Mouse (Mus musculus) lung, embryonic 14.5 days (tissue): ENCODE results near the gene Pgk2. TPM values are rescaled to one million over a fixed set of nuclear protein-coding genes. Genes with fewer than 3 reads are reported as not detected.
"Not testable (repeated sequence)": the region's sequence is repeated elsewhere in the genome, so short reads cannot be mapped to it uniquely, and the experiment has no call there.

Experiments
- ATAC-seq: fragments of 200-750 bp; cut with Nextera tagmentation; 2 replicates; pipeline ENCODE4 v1.8.0; 2017; ENCODE audit warnings: mild to moderate bottlenecking, moderate TSS enrichment, moderate library complexity; ENCODE audit not compliant: insufficient read depth
- DNase-seq: peaks from one replicate; pipeline ENCODE4 v3.0.0-alpha.2; 2015
- H3K27ac ChIP-seq: fragments of 300-500 bp; sonication (generic); 2 replicates; pipeline ENCODE4 v1.5.1; 2014; ENCODE audit warnings: low read depth, mild to moderate bottlenecking, moderate library complexity
- H3K27me3 ChIP-seq: fragments of 300-500 bp; sonication (generic); 2 replicates; pipeline ENCODE4 v1.6.1; 2014; ENCODE audit warnings: low read length, control low read depth; ENCODE audit not compliant: insufficient read depth
- H3K36me3 ChIP-seq: fragments of 300-500 bp; sonication (generic); 2 replicates; pipeline ENCODE4 v1.6.1; 2014; ENCODE audit warnings: control low read depth; ENCODE audit not compliant: insufficient read depth
- H3K4me1 ChIP-seq: fragments of 300-500 bp; sonication (generic); 2 replicates; pipeline ENCODE4 v1.6.1; 2014; ENCODE audit warnings: antibody characterized with exemption, control low read depth; ENCODE audit not compliant: insufficient read depth
- H3K4me2 ChIP-seq: fragments of 300-500 bp; sonication (generic); 2 replicates; pipeline ENCODE4 v1.6.1; 2014; ENCODE audit warnings: mild to moderate bottlenecking
- H3K4me3 ChIP-seq: fragments of 300-500 bp; sonication (generic); 2 replicates; pipeline ENCODE4 v1.5.1; 2014; ENCODE audit warnings: low read depth, low read length
- H3K9ac ChIP-seq: fragments of 300-500 bp; sonication (generic); 2 replicates; pipeline ENCODE4 v1.6.1; 2014
- H3K9me3 ChIP-seq: fragments of 300-500 bp; sonication (generic); 2 replicates; pipeline ENCODE4 v1.6.1; 2016; ENCODE audit warnings: low read depth, low read length, control low read depth
- CTCF ChIP-seq: IDR thresholded peaks from 2 replicates; pipeline ENCODE4 v1.5.1; 2016; ENCODE audit warnings: antibody characterized with exemption, low read depth
- WGBS: fragments of 180-500 bp; shearing (Covaris S2); extraction: QIAGEN DNeasy Blood & Tissue Kit; methylation state at CpG from one replicate; pipeline ENCODE4 v1.1.7; 2014; 5-methylcytosine and 5-hydroxymethylcytosine counted together
- polyA plus RNA-seq: library from polyadenylated mRNA; unstranded; fragments of >200 nt; fragmentation: Nextera tagmentation; extraction: Ambion mirVana; gene quantifications from 2 replicates; pipeline ENCODE4 v1.2.1, GENCODE M21; 2014

The Pgk2 gene
- polyA plus RNA-seq = not detected in 2 replicates

DNA sequence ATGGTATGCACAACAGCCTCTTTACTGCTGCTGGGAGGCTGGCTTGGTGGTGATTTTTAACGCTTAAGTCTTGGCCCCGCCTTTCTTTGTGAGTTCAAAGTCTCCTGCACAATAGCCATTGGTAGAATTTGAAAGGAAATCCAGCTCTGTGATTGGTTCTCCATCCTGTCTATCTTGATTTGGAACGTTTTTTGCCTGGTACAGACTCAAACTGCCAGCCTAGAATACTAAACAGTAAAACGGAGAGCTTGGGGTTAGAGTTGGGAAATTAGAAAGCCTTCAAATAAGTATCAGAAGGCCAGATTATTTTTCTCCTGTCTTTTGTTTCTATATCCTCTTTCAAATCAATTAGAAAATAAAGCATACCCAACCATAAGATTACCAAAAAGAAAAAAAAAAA, at the start of gene Pgk2:
Gene Pgk2, minus strand, starts transcription at position 101 of the 400 bp plus-strand sequence.
- WGBS = 60% methylated on average over 4 of the region's 4 CpGs
- H3K9ac ChIP-seq = no peak within 1 kb of the TSS
- H3K4me1 ChIP-seq = no peaks in the 10 kb centered on the region
- no peaks in the 10 kb centered on the region for H3K36me3 ChIP-seq
- no peak within 1 kb of the TSS for H3K4me2 ChIP-seq
- no peak within 1 kb of the TSS for H3K27ac ChIP-seq
- H3K27me3 ChIP-seq = no peaks in the 10 kb centered on the region
- no peaks in the 10 kb centered on the region for H3K9me3 ChIP-seq
- no peak for ATAC-seq
- TF ChIP-seq CTCF = no peak
- H3K4me3 ChIP-seq = no peak within 1 kb of the TSS
- DNase-seq = no peak

DNA sequence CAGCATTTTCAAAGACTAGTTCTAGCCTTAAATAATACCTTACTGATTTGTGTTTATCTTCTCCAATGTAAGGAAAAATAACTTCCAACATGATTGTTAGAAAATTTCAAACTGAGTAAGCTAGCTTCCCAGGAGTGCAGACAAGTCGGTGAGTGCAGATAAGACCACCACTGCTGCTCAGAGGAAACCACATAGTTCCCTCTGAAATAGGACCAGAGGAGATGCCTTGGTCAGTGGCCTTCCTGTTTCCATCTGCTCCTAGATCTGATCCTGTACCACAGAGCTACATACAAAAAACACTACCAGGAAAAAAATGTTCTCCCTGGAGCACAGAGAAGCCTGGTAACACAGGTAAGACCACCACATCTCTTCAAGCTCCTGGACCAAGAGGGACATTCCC, 44.0 kb upstream of the Pgk2 start:
- no peak for TF ChIP-seq CTCF
- Histone ChIP-seq H3K27me3 (no peaks in the 10 kb centered on the region), H3K36me3 (no peaks in the 10 kb centered on the region), H3K27ac (no peak overlapping the region), H3K4me3 (no peak overlapping the region), H3K4me2 (no peak overlapping the region), H3K9me3 (no peaks in the 10 kb centered on the region), H3K4me1 (no peaks in the 10 kb centered on the region), H3K9ac (no peak overlapping the region)
- WGBS = 75% methylated on average over 1 of the region's 1 CpGs
- DNase-seq (no peak), ATAC-seq (no peak)

DNA sequence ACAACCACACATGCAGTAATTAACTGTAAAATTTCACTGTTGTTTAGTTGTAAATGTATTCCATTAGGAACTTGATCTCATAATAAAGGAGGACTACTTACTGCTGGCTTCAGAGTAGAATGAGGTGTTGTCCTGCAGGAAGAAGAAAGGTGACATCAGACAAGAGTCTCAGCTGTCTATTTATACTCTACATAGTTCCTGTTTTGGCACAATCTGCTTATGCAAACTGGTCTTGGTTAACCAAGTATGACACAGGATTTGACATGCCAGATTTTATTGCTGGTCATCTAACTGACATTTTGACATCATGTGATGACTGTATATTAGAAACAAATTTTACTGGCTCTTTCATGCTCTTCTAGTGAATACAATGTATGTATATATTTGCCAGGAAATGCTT, 33.7 kb upstream of the Pgk2 start, which contains the start of gene Crisp3:
Gene Crisp3, minus strand, starts transcription at position 154 of the 400 bp plus-strand sequence.
- H3K27me3 ChIP-seq = no peaks in the 10 kb centered on the region
- DNase-seq (no peak), ATAC-seq (no peak)
- H3K4me3 ChIP-seq = no peak within 1 kb of the TSS
- H3K4me2 ChIP-seq = no peak within 1 kb of the TSS
- H3K27ac ChIP-seq = no peak within 1 kb of the TSS
- H3K36me3 ChIP-seq = no peaks in the 10 kb centered on the region
- no peaks in the 10 kb centered on the region for H3K4me1 ChIP-seq
- TF ChIP-seq CTCF = no peak
- no peaks in the 10 kb centered on the region for H3K9me3 ChIP-seq
- no peak within 1 kb of the TSS for H3K9ac ChIP-seq

DNA sequence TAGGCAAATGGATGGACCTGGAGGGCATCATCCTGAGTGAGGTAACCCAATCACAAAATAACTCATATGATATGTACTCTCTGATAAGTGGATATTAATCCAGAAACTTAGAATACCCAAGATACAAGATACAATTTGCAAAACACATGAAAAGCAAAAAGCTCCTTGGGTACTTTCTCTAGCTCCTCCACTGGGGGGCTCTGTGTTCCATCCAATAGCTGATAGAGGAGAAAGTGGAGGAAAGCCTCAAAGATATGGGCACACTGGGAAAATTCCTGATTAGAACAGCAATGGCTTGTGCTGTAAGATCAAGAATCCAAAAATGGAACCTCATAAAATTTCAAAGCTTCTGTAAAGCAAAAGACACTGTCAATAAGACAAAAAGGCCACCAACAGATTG, 6.6 kb downstream of the Pgk2 start:
- H3K4me1 ChIP-seq, ATAC-seq, H3K4me3 ChIP-seq, H3K27ac ChIP-seq, H3K9ac ChIP-seq, H3K9me3 ChIP-seq, H3K27me3 ChIP-seq, DNase-seq, H3K36me3 ChIP-seq, H3K4me2 ChIP-seq: not testable (repeated sequence)

DNA sequence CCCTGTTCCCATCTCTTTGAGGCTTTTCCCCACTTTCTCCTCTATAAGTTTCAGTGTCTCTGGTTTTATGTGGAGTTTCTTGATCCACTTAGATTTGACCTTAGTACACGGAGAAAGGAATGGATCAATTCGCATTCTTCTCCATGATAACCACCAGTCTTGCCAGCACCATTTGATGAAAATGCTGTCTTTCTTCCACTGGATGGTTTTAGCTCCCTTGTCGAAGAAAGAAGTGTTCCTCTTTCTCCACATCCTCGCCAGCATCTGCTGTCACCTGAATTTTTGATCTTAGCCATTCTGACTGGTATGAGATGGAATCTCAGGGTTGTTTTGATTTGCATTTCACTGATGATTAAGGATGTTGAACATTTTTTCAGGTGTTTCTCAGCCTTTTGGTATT, 18.2 kb downstream of the Pgk2 start:
- not testable (repeated sequence) for H3K4me1 ChIP-seq, H3K9ac ChIP-seq, ATAC-seq, DNase-seq, H3K4me3 ChIP-seq, H3K27ac ChIP-seq, H3K36me3 ChIP-seq, H3K27me3 ChIP-seq, H3K9me3 ChIP-seq, H3K4me2 ChIP-seq
- WGBS = 85% methylated on average over 4 of the region's 4 CpGs

DNA sequence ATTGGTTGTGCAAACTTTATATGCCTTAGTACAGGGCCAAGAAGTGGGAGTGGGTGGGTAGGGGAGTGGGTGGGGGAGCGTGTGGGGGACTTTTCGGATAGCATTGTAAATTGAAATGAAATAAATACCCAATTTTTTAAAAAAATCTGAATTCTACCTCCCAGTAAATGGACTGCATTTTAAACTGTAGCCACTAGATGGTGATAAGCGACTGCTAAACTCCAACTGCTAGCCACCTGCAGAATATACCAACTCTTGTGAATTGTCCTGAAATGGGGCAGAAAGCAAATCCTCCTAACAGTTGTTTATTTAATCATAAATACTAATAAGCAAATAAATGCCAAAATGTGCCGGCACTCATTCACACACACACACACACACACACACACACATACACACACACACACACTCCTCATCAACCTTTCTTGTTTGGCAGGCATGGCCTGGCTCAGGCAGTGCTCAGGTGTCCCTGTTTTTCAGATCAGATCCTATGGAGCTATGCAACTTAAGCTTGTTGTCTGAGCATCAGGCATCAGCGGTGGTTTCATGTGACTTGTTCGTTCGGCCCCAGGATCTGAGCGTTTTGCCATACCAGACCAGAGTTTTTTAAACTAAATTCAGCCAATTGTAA, 50.6 kb downstream of the Pgk2 start:
- 44% methylated on average over 8 of the region's 8 CpGs for WGBS
- H3K9ac ChIP-seq, H3K27ac ChIP-seq, H3K4me3 ChIP-seq, H3K4me1 ChIP-seq, DNase-seq, H3K27me3 ChIP-seq, H3K36me3 ChIP-seq, H3K4me2 ChIP-seq, H3K9me3 ChIP-seq, ATAC-seq: not testable (repeated sequence)

Other genes starting within 250 kb of the Pgk2 start
- gene AC192777.2, start 113.2 kb downstream of the Pgk2 start, polyA plus RNA-seq = not detected in 2 replicates
- not detected in 2 replicates for gene Crisp3, start 33.6 kb upstream of the Pgk2 start, polyA plus RNA-seq
- gene Crisp1, start 110.6 kb upstream of the Pgk2 start, polyA plus RNA-seq = not detected in 2 replicates